Mouse (Mus musculus) hindbrain, embryonic 12.5 days (tissue): ENCODE data around the gene Csmd2. TPM values are rescaled to one million over a fixed set of nuclear protein-coding genes. Genes with fewer than 3 reads are reported as not detected.

Experiments
- ATAC-seq: fragments of 200-750 bp; cut with Nextera tagmentation; 2 replicates; pipeline ENCODE4 v1.8.0; 2017; ENCODE audit warnings: moderate TSS enrichment; ENCODE audit not compliant: low FRiP score
- H3K27ac ChIP-seq: fragments of 300-500 bp; sonication (generic); 2 replicates; pipeline ENCODE4 v1.5.1; 2016; ENCODE audit warnings: mild to moderate bottlenecking
- H3K27me3 ChIP-seq: fragments of 300-500 bp; sonication (generic); 2 replicates; pipeline ENCODE4 v1.6.1; 2016; ENCODE audit warnings: mild to moderate bottlenecking
- H3K36me3 ChIP-seq: fragments of 300-500 bp; sonication (generic); 2 replicates; pipeline ENCODE4 v1.6.1; 2016; ENCODE audit warnings: mild to moderate bottlenecking
- H3K4me1 ChIP-seq: fragments of 300-500 bp; sonication (generic); 2 replicates; pipeline ENCODE4 v1.6.1; 2016
- H3K4me2 ChIP-seq: fragments of 300-500 bp; sonication (generic); replicated peaks from 2 replicates; pipeline ENCODE4 v1.6.1; 2016; ENCODE audit warnings: mild to moderate bottlenecking
- H3K4me3 ChIP-seq: fragments of 300-500 bp; sonication (generic); 2 replicates; pipeline ENCODE4 v1.5.1; 2016; ENCODE audit warnings: mild to moderate bottlenecking
- H3K9ac ChIP-seq: fragments of 300-500 bp; sonication (generic); 2 replicates; pipeline ENCODE4 v1.6.1; 2016; ENCODE audit warnings: mild to moderate bottlenecking, moderate library complexity
- H3K9me3 ChIP-seq: fragments of 300-500 bp; sonication (generic); replicated peaks from 2 replicates; pipeline ENCODE4 v1.6.1; 2016; ENCODE audit warnings: mild to moderate bottlenecking
- WGBS: fragments of 180-500 bp; shearing (Covaris S2); methylation state at CpG from one replicate; pipeline ENCODE4 v1.1.7; 2016; 5-methylcytosine and 5-hydroxymethylcytosine counted together
- polyA plus RNA-seq: library from polyadenylated mRNA; unstranded; fragments of >200 nt; fragmentation: Nextera tagmentation; extraction: Ambion mirVana; gene quantifications from 2 replicates; pipeline ENCODE4 v1.2.1, GENCODE M21; 2016

Csmd2 gene
- polyA plus RNA-seq, 1 experiment from 2014 or later: 5.4 TPM

- Histone ChIP-seq H3K27ac (peak overlapping the region; percentile 18; the same call in 1 of the 2 replicates), H3K4me1 (0 out of 2 replicates have a peak, but pooled peaks cover 3% of the 10 kb centered on the region), H3K9ac (no peak overlapping the region), H3K4me2 (no peak overlapping the region), H3K4me3 (no peak overlapping the region), H3K9me3 (no peaks in the 10 kb centered on the region), H3K27me3 (no peaks in the 10 kb centered on the region), H3K36me3 (no peaks in the 10 kb centered on the region)
- ATAC-seq: no peak
- WGBS: 70% methylated on average over 9 of the region's 9 CpGs
These were observed 419.6 kb downstream of the Csmd2 start for GRCm38 (mm10) chr4:128407084-128407845.

- Histone ChIP-seq H3K4me2 (no peak overlapping the region), H3K4me1 (peaks cover 12% of the 10 kb centered on the region), H3K9ac (no peak overlapping the region), H3K36me3 (no peaks in the 10 kb centered on the region), H3K9me3 (no peaks in the 10 kb centered on the region), H3K4me3 (no peak overlapping the region), H3K27ac (no peak overlapping the region), H3K27me3 (no peaks in the 10 kb centered on the region)
- no peak for ATAC-seq
- WGBS: 81% methylated on average over 7 of the region's 7 CpGs
These were observed 424.4 kb downstream of the Csmd2 start for GRCm38 (mm10) chr4:128411941-128412630.

GRCm38 (mm10) chr4:128414741-128415140 is 427.1 kb downstream of the Csmd2 start:
- WGBS: 93% methylated on average over 2 of the region's 2 CpGs
- H3K36me3 ChIP-seq: no peaks in the 10 kb centered on the region

GRCm38 (mm10) chr4:128419988-128420617 is 432.4 kb downstream of the Csmd2 start:
- Histone ChIP-seq H3K4me1 (peaks cover 30% of the 10 kb centered on the region), H3K9ac (no peak overlapping the region), H3K9me3 (no peaks in the 10 kb centered on the region), H3K4me3 (no peak overlapping the region), H3K27ac (peak overlapping the region; percentile 35; the same call in 1 of the 2 replicates), H3K36me3 (no peaks in the 10 kb centered on the region), H3K4me2 (no peak overlapping the region), H3K27me3 (0 out of 2 replicates have a peak, but pooled peaks cover 6% of the 10 kb centered on the region)
- WGBS: 34% methylated on average over 7 of the region's 7 CpGs
- peak; percentile 86 for ATAC-seq

More at GRCm38 (mm10) chr4:128414741-128415140, 427.1 kb downstream of the Csmd2 start:
- no peak overlapping the region for H3K4me3 ChIP-seq
- H3K9me3 ChIP-seq: no peaks in the 10 kb centered on the region
- H3K4me2 ChIP-seq: no peak overlapping the region
- ATAC-seq: no peak
- peaks cover 10% of the 10 kb centered on the region for H3K4me1 ChIP-seq
- no peak overlapping the region for H3K27ac ChIP-seq
- 0 out of 2 replicates have a peak, but pooled peaks cover 6% of the 10 kb centered on the region for H3K27me3 ChIP-seq
- H3K9ac ChIP-seq: no peak overlapping the region

GRCm38 (mm10) chr4:128422486-128422885 is 434.8 kb downstream of the Csmd2 start:
- WGBS: 38% methylated on average over 4 of the region's 4 CpGs
- Histone ChIP-seq H3K27me3 (0 out of 2 replicates have a peak, but pooled peaks cover 6% of the 10 kb centered on the region), H3K4me3 (no peak overlapping the region), H3K9ac (no peak overlapping the region), H3K4me1 (peaks cover 27% of the 10 kb centered on the region), H3K9me3 (no peaks in the 10 kb centered on the region), H3K27ac (no peak overlapping the region), H3K36me3 (no peaks in the 10 kb centered on the region), H3K4me2 (no peak overlapping the region)
- no peak for ATAC-seq

GRCm38 (mm10) chr4:128425339-128425738 is 437.7 kb downstream of the Csmd2 start:
- Histone ChIP-seq H3K36me3 (no peaks in the 10 kb centered on the region), H3K4me2 (no peak overlapping the region), H3K9ac (no peak overlapping the region), H3K27me3 (no peaks in the 10 kb centered on the region), H3K4me1 (peaks cover 46% of the 10 kb centered on the region), H3K4me3 (no peak overlapping the region), H3K27ac (no peak overlapping the region), H3K9me3 (no peaks in the 10 kb centered on the region)
- ATAC-seq: no peak
- WGBS: 76% methylated on average over 2 of the region's 2 CpGs

GRCm38 (mm10) chr4:128427261-128428030 is 439.8 kb downstream of the Csmd2 start:
- ATAC-seq: no peak
- Histone ChIP-seq H3K4me3 (no peak overlapping the region), H3K27me3 (no peaks in the 10 kb centered on the region), H3K4me2 (no peak overlapping the region), H3K9ac (no peak overlapping the region), H3K27ac (no peak overlapping the region), H3K4me1 (peaks cover 31% of the 10 kb centered on the region), H3K9me3 (no peaks in the 10 kb centered on the region), H3K36me3 (no peaks in the 10 kb centered on the region)
- WGBS: 92% methylated on average over 14 of the region's 14 CpGs

GRCm38 (mm10) chr4:128428303-128429107 is 440.8 kb downstream of the Csmd2 start:
- ATAC-seq: peak; percentile 81
- Histone ChIP-seq H3K27ac (peak overlapping the region; percentile 9), H3K36me3 (no peaks in the 10 kb centered on the region), H3K4me1 (peaks cover 26% of the 10 kb centered on the region), H3K9ac (no peak overlapping the region), H3K4me3 (no peak overlapping the region), H3K4me2 (no peak overlapping the region), H3K9me3 (no peaks in the 10 kb centered on the region), H3K27me3 (no peaks in the 10 kb centered on the region)
- 56% methylated on average over 18 of the region's 18 CpGs for WGBS

- H3K4me2 ChIP-seq: no peak overlapping the region
- no peaks in the 10 kb centered on the region for H3K9me3 ChIP-seq
- no peak overlapping the region for H3K4me3 ChIP-seq
- ATAC-seq: no peak
- H3K36me3 ChIP-seq: no peaks in the 10 kb centered on the region
- no peak overlapping the region for H3K9ac ChIP-seq
- 86% methylated on average over 8 of the region's 8 CpGs for WGBS
- peak overlapping the region; percentile 9 for H3K27ac ChIP-seq
- H3K27me3 ChIP-seq: no peaks in the 10 kb centered on the region
- H3K4me1 ChIP-seq: peaks cover 24% of the 10 kb centered on the region
These were observed 441.9 kb downstream of the Csmd2 start for GRCm38 (mm10) chr4:128429591-128429990.

GRCm38 (mm10) chr4:128440550-128440949 is 452.9 kb downstream of the Csmd2 start:
- 91% methylated on average over 6 of the region's 6 CpGs for WGBS
- Histone ChIP-seq H3K9ac (no peak overlapping the region), H3K4me1 (peaks cover 10% of the 10 kb centered on the region), H3K27me3 (no peaks in the 10 kb centered on the region), H3K9me3 (no peaks in the 10 kb centered on the region), H3K4me3 (no peak overlapping the region), H3K4me2 (no peak overlapping the region), H3K36me3 (no peaks in the 10 kb centered on the region), H3K27ac (no peak overlapping the region)
- ATAC-seq: no peak

- no peak for ATAC-seq
- Histone ChIP-seq H3K4me3 (no peak overlapping the region), H3K9ac (no peak overlapping the region), H3K36me3 (no peaks in the 10 kb centered on the region), H3K9me3 (no peaks in the 10 kb centered on the region), H3K4me1 (peaks cover 14% of the 10 kb centered on the region), H3K4me2 (no peak overlapping the region), H3K27me3 (no peaks in the 10 kb centered on the region), H3K27ac (no peak overlapping the region)
- WGBS: 83% methylated on average over 2 of the region's 2 CpGs
These were observed 453.6 kb downstream of the Csmd2 start for GRCm38 (mm10) chr4:128441228-128441627.
